Mouse (Mus musculus) myocyte (in vitro differentiated cells): ENCODE measurements around the gene Tex13b.

Experiments
- CEBPB ChIP-seq: IDR thresholded peaks from 2 replicates; pipeline ENCODE4 v1.6.1; 2011; ENCODE audit warnings: mild to moderate bottlenecking, moderate library complexity; ENCODE audit not compliant: poor library complexity, insufficient read depth, severe bottlenecking
- E2F4 ChIP-seq: IDR thresholded peaks from one replicate; pipeline ENCODE4 v1.6.1; 2011; ENCODE audit warnings: mild to moderate bottlenecking, control low read depth, moderate library complexity; ENCODE audit not compliant: insufficient read depth
- MAX ChIP-seq: IDR thresholded peaks from one replicate; pipeline ENCODE4 v1.6.1; 2011; ENCODE audit warnings: low read depth, mild to moderate bottlenecking, control low read depth
- MYOD1 ChIP-seq, 3 experiments: IDR thresholded peaks; one replicate each; pipeline ENCODE4 v1.6.1; 2011; ENCODE audit warnings: control low read depth in 2 of 3, low read depth in 2 of 3, mild to moderate bottlenecking in 2 of 3, moderate library complexity in 1 of 3; ENCODE audit not compliant: insufficient read length in 2 of 3, control insufficient read depth in 1 of 3
- MYOG ChIP-seq, 3 experiments: IDR thresholded peaks; one replicate each; pipeline ENCODE4 v1.6.1; 2011; ENCODE audit warnings: control low read depth in 2 of 3, low read depth in 2 of 3, mild to moderate bottlenecking in 2 of 3; ENCODE audit not compliant: insufficient read length in 2 of 3, control insufficient read depth in 1 of 3, insufficient read depth in 1 of 3
- POLR2A ChIP-seq: IDR thresholded peaks from one replicate; pipeline ENCODE4 v1.6.1; 2011; ENCODE audit warnings: low read depth, mild to moderate bottlenecking, control low read depth, moderate library complexity; ENCODE audit not compliant: insufficient read length
- POLR2AphosphoS2 ChIP-seq: IDR thresholded peaks from one replicate; pipeline ENCODE4 v1.6.1; 2011; ENCODE audit warnings: low read depth, control low read depth; ENCODE audit not compliant: insufficient read length
- REST ChIP-seq: IDR thresholded peaks from one replicate; pipeline ENCODE4 v1.6.1; 2011; ENCODE audit warnings: mild to moderate bottlenecking, control low read depth, moderate library complexity; ENCODE audit not compliant: insufficient read depth, insufficient read length
- SRF ChIP-seq: IDR thresholded peaks from one replicate; pipeline ENCODE4 v1.6.1; 2011; ENCODE audit warnings: low read depth; ENCODE audit not compliant: control insufficient read depth, insufficient read length
- TCF12 ChIP-seq: IDR thresholded peaks from one replicate; pipeline ENCODE4 v1.6.1; 2011; ENCODE audit warnings: mild to moderate bottlenecking, control low read depth; ENCODE audit not compliant: poor library complexity, insufficient read depth, severe bottlenecking
- TCF3 ChIP-seq: IDR thresholded peaks from one replicate; pipeline ENCODE4 v1.6.1; 2011; ENCODE audit warnings: low read depth, control low read depth; ENCODE audit not compliant: insufficient read length
- USF1 ChIP-seq: IDR thresholded peaks from one replicate; pipeline ENCODE4 v1.6.1; 2011; ENCODE audit warnings: low read depth, mild to moderate bottlenecking, control low read depth, moderate library complexity

- TF ChIP-seq POLR2A = no peak
- TF ChIP-seq USF1 = no peak
- TF ChIP-seq POLR2AphosphoS2 = no peak
- TF ChIP-seq TCF12 = no peak
- no peak for TF ChIP-seq MYOG (IDR thresholded peaks at IDR 0.05; ENCODE audit: control insufficient read depth in 1 of 3, insufficient read depth in 1 of 3, insufficient read length in 2 of 3, low read depth in 2 of 3)
- TF ChIP-seq E2F4 = no peak
- TF ChIP-seq MAX = no peak
- TF ChIP-seq TCF3 = no peak
- no peak for TF ChIP-seq SRF
- TF ChIP-seq CEBPB = no peak
- TF ChIP-seq MYOD1 (IDR thresholded peaks at IDR 0.05; ENCODE audit: control insufficient read depth in 1 of 3, insufficient read length in 2 of 3, low read depth in 2 of 3) = no peak
- no peak for TF ChIP-seq REST
These were observed 49.5 kb upstream of the Tex13b start for GRCm38 (mm10) chrX:140862760-140863159.
